Mouse (Mus musculus) retina, postnatal 7 days (tissue): Measurements from ENCODE around the gene Hexdc.

Experiments
- DNase-seq: peaks from one replicate; pipeline ENCODE4 v3.0.0-alpha.2; 2012; ENCODE audit warnings: low read depth, low spot score

Hexdc gene

GRCm38 (mm10) chr11:121204161-121205006, at the start of gene Hexdc, which contains the start of gene Ogfod3:
TSS of gene Hexdc (plus strand) at chr11:121204433.
TSS of gene Ogfod3 (minus strand) at chr11:121204711.
- peak; percentile 94 for DNase-seq

GRCm38 (mm10) chr11:121156411-121156891, 47.8 kb upstream of the Hexdc start:
- peak; percentile 43 for DNase-seq

DNA sequence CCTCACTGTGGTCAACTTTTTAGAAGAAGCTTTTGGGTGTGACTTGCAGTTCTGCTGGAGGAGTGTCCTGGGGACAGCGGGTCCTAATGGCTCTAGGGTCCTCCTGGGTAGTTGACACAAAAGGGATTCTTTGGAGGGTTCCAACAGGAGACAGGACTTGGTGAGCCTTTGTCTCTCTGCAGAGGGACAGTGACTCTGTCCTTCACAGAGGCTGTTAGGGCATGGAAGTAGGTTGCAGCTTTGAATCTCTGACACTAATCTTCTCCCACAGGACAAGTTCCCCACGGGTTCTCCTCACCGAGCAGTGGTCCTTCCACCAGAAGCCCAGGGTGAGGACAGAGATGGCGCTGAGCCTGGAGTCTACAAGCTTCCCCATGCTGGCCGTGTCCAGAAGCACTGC, 44.3 kb upstream of the Hexdc start, which contains the start of gene Uts2r:
Gene Uts2r (plus strand): TSS at position 301 of the 400 bp plus-strand sequence.
- no peak for DNase-seq

DNA sequence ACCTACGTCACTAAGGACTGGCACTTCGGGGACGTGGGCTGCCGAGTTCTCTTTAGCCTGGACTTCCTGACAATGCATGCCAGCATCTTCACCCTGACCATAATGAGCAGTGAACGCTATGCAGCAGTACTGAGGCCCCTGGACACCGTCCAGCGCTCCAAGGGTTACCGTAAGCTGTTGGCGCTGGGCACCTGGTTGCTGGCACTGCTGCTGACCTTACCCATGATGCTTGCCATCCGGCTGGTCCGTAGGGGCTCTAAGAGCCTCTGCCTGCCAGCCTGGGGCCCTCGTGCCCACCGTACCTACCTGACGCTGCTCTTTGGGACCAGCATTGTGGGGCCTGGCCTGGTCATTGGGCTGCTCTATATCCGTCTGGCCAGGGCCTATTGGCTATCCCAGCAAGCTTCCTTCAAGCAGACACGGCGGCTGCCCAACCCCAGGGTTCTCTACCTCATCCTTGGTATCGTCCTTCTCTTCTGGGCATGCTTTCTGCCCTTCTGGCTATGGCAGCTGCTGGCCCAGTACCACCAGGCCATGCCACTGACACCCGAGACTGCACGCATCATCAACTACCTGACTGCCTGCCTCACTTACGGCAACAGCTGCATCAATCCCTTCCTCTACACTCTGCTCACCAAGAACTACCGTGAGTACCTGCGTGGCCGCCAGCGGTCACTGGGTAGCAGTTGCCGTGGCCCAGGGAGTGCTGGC, 43.4 kb upstream of the Hexdc start:
- DNase-seq: no peak

DNA sequence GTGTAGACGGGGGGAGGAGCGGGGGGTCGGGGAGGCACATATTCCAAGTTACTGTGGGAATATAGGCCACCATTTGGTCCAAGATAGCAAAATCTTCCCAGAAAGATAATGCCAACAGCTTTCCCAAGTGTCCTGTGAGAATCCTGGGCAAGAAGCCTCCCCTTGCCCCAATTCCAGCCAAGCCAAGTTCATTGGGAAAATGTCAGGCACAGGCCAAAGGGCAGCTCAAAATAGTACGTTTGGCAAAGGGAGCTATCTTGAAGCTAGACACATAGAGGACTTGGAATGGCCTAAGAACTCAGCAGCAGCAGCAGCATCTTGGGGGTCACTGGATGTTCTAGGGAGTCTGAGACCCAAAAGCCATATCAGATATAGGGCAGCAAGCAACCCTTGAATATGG, 40.5 kb upstream of the Hexdc start:
- DNase-seq: no peak

DNA sequence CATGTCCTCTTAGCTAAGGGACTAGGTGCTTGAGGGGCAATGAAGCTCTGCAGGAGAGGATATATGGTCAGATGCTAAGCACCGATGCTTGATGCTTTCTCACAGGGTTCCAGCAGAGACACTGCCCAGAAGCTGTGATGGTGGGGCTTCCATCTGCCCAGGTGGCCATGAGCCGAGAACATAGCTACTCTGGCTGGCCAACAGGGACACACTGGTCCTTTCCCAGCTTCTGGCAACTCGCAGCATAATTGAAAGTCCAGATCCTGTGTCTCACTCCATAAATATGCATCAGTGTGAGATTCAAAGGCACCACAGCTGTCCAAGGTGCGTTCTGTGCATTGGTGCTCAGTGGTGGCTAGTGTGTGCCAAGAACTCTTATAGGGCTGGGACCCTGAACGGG, 31.0 kb upstream of the Hexdc start:
- no peak for DNase-seq

GRCm38 (mm10) chr11:121174234-121174633, 30.0 kb upstream of the Hexdc start:
- DNase-seq: no peak

DNA sequence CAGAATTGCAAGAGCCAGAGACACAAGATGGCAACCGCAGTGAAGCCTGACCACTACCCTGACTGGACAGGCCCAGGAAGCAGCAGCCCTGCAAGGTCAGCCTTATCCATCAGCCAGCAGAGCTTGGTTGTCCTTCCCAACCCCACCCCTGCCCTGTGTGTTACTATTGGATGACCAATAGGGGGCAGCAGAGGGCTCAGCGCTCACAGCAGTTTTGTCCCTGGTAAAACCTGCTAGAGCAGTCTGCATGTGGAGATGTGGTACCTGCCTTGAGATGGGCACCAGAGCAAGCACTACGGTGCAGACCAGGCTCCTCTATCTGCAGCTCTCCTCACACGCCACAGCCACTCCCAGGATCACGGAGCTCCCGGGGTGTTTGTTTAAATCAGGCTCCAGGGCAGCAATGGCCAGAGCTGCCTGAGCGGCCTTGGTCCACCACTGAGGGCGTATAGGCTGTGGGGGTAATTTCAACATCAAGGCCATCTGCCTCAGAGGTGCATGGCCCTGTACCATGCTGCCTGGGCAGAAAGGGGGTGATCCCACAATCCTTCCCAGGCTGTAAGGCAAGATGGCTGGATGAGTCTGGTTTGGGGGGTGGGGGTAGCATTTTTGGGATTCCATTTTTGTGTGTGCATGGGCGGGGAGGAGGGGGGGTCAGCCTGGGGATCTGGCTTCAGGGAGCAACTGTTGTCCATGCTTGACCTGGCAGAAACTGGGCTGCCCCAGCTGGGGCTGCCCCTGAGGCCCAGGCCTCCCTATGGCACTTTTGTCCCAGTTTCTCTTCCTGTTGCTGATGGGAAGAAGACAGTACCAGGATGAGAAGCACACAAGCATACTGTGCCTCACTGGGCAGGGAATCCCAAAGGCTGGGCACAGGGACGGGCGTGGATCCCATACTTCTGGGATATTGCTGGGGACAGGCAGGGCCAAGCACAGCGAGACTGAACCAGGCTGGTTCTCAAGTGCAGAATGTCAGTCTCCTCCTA, 27.7 kb upstream of the Hexdc start:
- peak; percentile 54 for DNase-seq

DNA sequence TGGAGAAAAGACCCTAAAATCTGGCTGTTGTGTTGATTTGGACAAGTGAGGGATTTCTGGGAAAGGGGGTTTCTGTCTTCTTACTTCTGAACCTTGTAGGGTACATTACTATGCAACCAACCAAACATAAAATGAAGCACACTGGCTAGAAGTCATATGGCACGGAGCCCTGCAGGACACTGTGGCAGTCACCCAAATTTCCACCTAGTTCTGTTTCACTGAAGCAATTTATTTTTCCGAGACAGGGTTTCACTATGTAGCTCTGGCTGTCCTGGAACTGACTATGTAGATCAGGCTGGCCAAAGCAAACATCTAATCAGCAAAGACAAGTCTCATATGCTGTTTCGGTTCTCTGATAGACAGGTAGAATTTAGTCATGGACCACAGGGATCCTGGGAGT, 14.6 kb upstream of the Hexdc start:
- no peak for DNase-seq

DNA sequence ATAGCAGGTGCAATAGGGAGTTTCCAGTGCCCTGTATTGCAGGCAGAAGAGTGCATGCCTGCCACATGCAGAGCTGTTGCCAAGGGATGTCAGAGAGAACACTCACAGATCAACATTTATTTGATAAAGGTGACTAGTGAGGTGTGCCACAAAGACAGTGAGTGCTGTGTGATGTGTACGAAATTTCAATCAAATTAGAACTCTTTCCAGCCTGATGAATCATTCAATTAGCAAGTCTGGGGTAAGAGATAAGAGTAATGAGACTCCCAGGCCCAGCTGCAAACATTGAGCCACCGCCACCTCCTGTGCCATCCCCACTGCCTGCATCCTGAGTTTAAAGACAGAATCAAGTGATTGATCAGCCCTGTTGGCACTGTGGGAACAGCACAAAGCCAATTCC, 11.5 kb upstream of the Hexdc start:
- no peak for DNase-seq

DNA sequence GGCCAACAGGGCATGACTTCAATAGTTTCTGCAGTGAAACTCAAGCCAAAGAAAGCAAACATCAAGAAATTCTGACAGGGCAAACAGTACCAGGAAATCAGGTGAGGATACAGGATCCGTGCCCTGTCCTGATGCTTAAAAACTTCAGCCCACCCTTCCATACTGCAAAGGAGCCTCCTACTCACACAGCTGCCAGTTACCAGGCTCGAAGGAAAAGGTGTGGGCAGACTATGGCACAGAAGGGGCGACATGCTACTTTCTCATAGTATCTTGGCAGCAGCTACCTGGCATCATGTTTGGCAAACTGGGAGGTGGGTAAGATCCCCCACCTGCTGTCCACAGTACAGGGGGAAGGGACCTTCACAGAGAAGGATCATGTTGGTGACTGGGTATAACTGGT, 10.8 kb upstream of the Hexdc start:
- DNase-seq: no peak

GRCm38 (mm10) chr11:121198622-121199021, 5.6 kb upstream of the Hexdc start:
- no peak for DNase-seq

DNA sequence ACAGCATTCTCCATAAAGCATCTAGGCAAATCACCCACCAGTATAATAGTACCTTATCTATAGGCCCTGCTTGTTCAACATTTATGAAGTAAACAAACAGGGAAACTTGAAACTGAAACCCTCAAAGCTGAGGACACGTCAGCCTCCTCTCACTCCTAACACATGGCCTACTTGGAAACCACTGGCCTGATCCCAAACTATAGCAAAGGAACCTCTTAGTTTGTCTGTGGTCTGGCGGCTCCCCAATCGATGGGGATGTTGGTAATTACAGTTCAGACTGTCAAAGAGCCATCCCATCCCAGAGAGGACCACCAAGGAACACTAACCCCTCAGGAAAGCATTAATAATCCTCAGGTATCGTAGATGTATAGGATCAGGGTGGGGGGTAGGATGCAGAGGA, 4.4 kb upstream of the Hexdc start:
- DNase-seq: no peak

DNA sequence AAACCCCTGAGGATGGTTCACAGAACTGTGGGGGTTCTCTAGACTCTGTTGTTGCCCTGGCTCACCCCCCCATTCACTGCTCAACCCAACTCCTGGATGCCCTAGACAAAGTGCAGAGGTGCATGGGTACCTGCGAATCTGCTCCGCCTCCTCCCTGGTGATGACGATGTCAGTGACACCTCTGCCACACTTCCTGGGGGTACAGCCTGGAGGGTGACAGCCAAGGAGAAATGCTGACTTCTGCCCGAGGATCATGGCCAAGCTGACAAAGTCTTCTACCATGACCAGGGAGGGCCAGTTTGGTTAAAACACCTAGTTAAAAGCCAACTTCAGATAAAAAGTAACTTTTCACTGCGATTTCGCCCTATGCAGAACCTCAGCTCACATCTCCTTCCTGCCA, 3.5 kb upstream of the Hexdc start:
- no peak for DNase-seq

DNA sequence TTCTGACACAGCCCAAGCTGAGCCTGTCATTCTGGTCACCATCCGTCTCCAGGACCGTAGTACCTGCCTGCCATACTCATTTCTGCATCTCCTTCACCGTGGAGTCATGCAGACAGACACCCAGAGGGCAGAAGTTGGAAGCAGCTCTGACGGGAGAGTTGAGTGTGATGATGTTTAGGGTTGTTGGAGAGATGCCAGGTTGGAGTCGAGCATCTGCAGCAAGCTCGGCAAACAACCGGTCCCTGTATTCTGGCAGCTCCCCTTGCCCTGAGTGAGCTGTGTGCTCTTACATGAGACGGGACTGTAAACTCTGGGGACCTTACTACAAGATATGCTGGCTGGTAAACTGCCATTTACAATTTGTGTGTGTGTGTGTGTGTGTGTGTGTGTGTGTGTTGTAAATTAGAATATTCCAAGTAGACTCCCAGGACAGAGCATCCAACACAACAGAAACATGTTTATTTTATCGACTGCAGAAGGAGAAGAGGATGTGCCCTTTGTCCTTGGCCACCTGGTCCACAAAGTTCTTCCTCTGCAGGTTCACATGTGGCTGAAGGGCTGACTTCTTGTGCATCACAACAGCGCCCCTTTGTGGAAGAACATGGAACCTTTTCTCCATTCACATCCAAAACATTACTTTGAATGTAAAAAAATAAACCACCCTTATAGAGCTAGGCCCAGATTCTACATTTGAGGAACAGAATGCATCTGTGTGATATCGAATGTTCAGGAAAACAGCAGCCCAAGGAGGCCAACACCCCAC, 2.6 kb upstream of the Hexdc start:
- DNase-seq: peak; percentile 3

DNA sequence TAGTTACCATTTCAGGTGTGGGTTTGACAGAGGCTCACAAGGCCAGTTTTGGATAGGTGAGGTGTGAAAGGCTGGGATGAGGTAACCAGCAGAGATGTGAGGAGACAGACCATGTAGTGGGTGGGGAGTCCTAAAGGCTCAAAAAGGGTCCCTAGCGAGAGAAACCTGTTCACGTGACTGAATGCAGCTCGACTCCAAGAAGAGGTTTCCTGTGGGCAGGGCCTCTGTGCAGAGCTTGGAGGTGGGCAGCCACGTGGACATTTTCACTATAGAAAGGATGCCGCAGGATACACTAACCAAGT, 423 bp upstream of the Hexdc start:
- DNase-seq: no peak

GRCm38 (mm10) chr11:121216831-121217230, 12.6 kb downstream of the Hexdc start:
- DNase-seq: no peak

DNA sequence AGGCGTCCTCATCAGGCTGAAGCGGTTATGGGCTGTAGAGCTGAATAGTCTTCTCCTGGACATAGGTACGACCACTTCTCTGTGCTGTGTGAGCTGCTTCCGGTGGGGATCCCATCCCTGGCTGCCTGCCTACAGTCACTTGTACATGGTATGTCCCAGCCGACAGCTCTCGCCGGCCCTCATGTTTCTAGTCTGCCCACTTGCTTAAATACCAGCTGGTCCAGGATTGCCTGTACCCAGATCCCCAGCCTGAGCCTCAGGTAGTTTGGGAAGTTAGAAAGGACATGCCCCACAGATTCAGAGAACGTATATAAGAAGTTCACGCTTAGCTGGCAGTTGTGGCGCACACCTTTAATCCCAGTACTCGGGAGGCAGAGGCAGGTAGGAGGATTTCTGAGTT, 15.5 kb downstream of the Hexdc start:
- DNase-seq: no peak

- DNase-seq: no peak
Observed at GRCm38 (mm10) chr11:121220771-121221170, 16.5 kb downstream of the Hexdc start.

- no peak for DNase-seq
Observed at GRCm38 (mm10) chr11:121221321-121222010, 17.2 kb downstream of the Hexdc start.
